Mouse (Mus musculus) monocyte, adult 5-6 weeks (primary cell): ENCODE measurements around the gene Mettl18. TPM values are rescaled to one million over a fixed set of nuclear protein-coding genes. Genes with fewer than 3 reads are reported as not detected.

Experiments
- ATAC-seq: fragments of 153-309, 156-312 bp; replicated peaks from 2 replicates; pipeline ENCODE4 v1.8.0; 2017; ENCODE audit warnings: mild to moderate bottlenecking; ENCODE audit not compliant: low TSS enrichment, insufficient number of reproducible peaks, severe bottlenecking, poor library complexity, low FRiP score
- total RNA-seq: library from RNA; stranded (forward); fragments of 200-1000, 200-491, 200-594 nt; gene quantifications from 3 replicates; pipeline ENCODE4 v1.2.3, GENCODE M21; 2017

Mettl18 gene
- total RNA-seq, 1 experiment from 2014 or later, result 12.2 TPM

- no peak for ATAC-seq
Observed at GRCm38 (mm10) chr1:164027416-164027815, 32.7 kb downstream of the Mettl18 start.

GRCm38 (mm10) chr1:164040385-164041135 is 45.9 kb downstream of the Mettl18 start:
- no peak for ATAC-seq

GRCm38 (mm10) chr1:164043549-164043948 is 48.9 kb downstream of the Mettl18 start:
- ATAC-seq, result no peak

Other genes starting within 250 kb of the Mettl18 start
- gene Kifap3, start 215.3 kb upstream of the Mettl18 start, total RNA-seq, result 3.5 to 4.6 TPM (median 4.2 TPM) in 3 replicates
- gene Scyl3, start 65.8 kb upstream of the Mettl18 start, total RNA-seq, result 28.1 to 42.9 TPM (median 36.1 TPM) in 3 replicates
- 0.96 to 6.6 TPM (median 1.8 TPM) in 3 replicates for gene BC055324, start 93 bp upstream of the Mettl18 start, total RNA-seq
- 0.57 to 0.85 TPM in 2 of 3 replicates, not detected in the other for gene Sele, start 53.3 kb downstream of the Mettl18 start, total RNA-seq
- 238 to 507 TPM (median 268 TPM) in 3 replicates for gene Sell, start 67.1 kb downstream of the Mettl18 start, total RNA-seq
- 1.6 to 3.5 TPM (median 1.7 TPM) in 3 replicates for gene Selp, start 120.4 kb downstream of the Mettl18 start, total RNA-seq
- gene F5, start 156.9 kb downstream of the Mettl18 start, total RNA-seq, result 18.5 to 33.3 TPM (median 29.6 TPM) in 3 replicates